Mouse (Mus musculus) monocyte, adult 59 days (primary cell): ENCODE data around the gene Zfp850. TPM values are rescaled to one million over a fixed set of nuclear protein-coding genes. Genes with fewer than 3 reads are reported as not detected.

ENCODE experiments used
- total RNA-seq, 2 experiments: library from RNA; stranded (reverse); gene quantifications; one replicate each; pipeline ENCODE4 v1.2.4; 2023

Gene Zfp850
- 1 to 10 TPM; 1.9 to 2.8 TPM for total RNA-seq

GRCm38 (mm10) chr7:28013549-28014444, at the start of gene Zfp850:
Zfp850 (minus strand) TSS chr7:28014115.

GRCm38 (mm10) chr7:28049476-28050409, 35.8 kb upstream of the Zfp850 start, which contains the start of gene Psmc4:
Psmc4 (minus strand) TSS chr7:28050101.

GRCm38 (mm10) chr7:27978683-27979528, 35.0 kb downstream of the Zfp850 start, which contains the start of gene Zfp780b:
Zfp780b (minus strand) TSS chr7:27979171.

Other genes with a start within 250 kb of the Zfp850 start
- gene Zfp626, start 206.9 kb downstream of the Zfp850 start, total RNA-seq = 1 to 10 TPM; 4.5 to 9.1 TPM
- 1 to 10 TPM; 2.1 TPM for gene Zfp59, start 175.5 kb downstream of the Zfp850 start, total RNA-seq
- gene Zfp607a, start 156.6 kb downstream of the Zfp850 start, total RNA-seq = 10 to 100 TPM in 1 of 2 experiments, 1 to 10 TPM in 1; 8.7 to 10.3 TPM
- gene Zfp974, start 84.7 kb downstream of the Zfp850 start, total RNA-seq = 1 to 10 TPM; 5.9 to 9.1 TPM
- 1 to 10 TPM; 7.3 to 8.5 TPM for gene Zfp780b, start 34.9 kb downstream of the Zfp850 start, total RNA-seq
- 10 to 100 TPM; 78.9 to 80.8 TPM for gene Psmc4, start 36.0 kb upstream of the Zfp850 start, total RNA-seq
- not detected for gene Fcgbp, start 57.1 kb upstream of the Zfp850 start, total RNA-seq
- gene 9530053A07Rik, start 115.4 kb upstream of the Zfp850 start, total RNA-seq = not detected
- 100 to 1,000 TPM; 127 to 139 TPM for gene Fbl, start 155.6 kb upstream of the Zfp850 start, total RNA-seq
- gene Dyrk1b, start 165.4 kb upstream of the Zfp850 start, total RNA-seq = 10 to 100 TPM; 14.8 to 15.4 TPM